Mouse (Mus musculus): ENCODE results near the gene Vmp1.

The Vmp1 gene

GRCm38 (mm10) chr11:86683395-86684125, at the start of gene Vmp1, which contains the start of gene Ptrh2:
Gene Vmp1 (minus strand): TSS chr11:86683836.
Gene Ptrh2 (plus strand): TSS chr11:86683985.
- DNase-seq (ENCODE audit: low spot score in 2 of 2) = peak; percentile 87 to 94

GRCm38 (mm10) chr11:86731443-86731842, 47.8 kb upstream of the Vmp1 start:
- DNase-seq (ENCODE audit: low spot score in 2 of 2) = no peak

GRCm38 (mm10) chr11:86725607-86726006, 42.0 kb upstream of the Vmp1 start:
- DNase-seq (ENCODE audit: low spot score in 2 of 2) = no peak

GRCm38 (mm10) chr11:86724982-86725381, 41.3 kb upstream of the Vmp1 start:
- no peak for DNase-seq (ENCODE audit: low spot score in 2 of 2)

- DNase-seq (ENCODE audit: low spot score in 2 of 2) = no peak
Measured at GRCm38 (mm10) chr11:86724004-86724403, 40.4 kb upstream of the Vmp1 start.

GRCm38 (mm10) chr11:86719390-86719789, 35.8 kb upstream of the Vmp1 start:
- no peak for DNase-seq (ENCODE audit: low spot score in 2 of 2)

- DNase-seq (ENCODE audit: low spot score in 2 of 2) = no peak
Measured at GRCm38 (mm10) chr11:86718369-86718768, 34.7 kb upstream of the Vmp1 start.

- DNase-seq (ENCODE audit: low spot score in 2 of 2) = no peak
Measured at GRCm38 (mm10) chr11:86717306-86718065, 33.9 kb upstream of the Vmp1 start.

GRCm38 (mm10) chr11:86714606-86715005, 31.0 kb upstream of the Vmp1 start:
- DNase-seq (ENCODE audit: low spot score in 2 of 2) = no peak

- DNase-seq (ENCODE audit: low spot score in 2 of 2) = no peak
Measured at GRCm38 (mm10) chr11:86701151-86701550, 17.5 kb upstream of the Vmp1 start.

- DNase-seq (ENCODE audit: low spot score in 2 of 2) = no peak
Measured at GRCm38 (mm10) chr11:86695461-86695860, 11.8 kb upstream of the Vmp1 start.

GRCm38 (mm10) chr11:86692546-86692945, 8.9 kb upstream of the Vmp1 start:
- no peak for DNase-seq (ENCODE audit: low spot score in 2 of 2)

GRCm38 (mm10) chr11:86691956-86692355, 8.3 kb upstream of the Vmp1 start:
- no peak for DNase-seq (ENCODE audit: low spot score in 2 of 2)

GRCm38 (mm10) chr11:86691482-86691881, 7.8 kb upstream of the Vmp1 start:
- DNase-seq (ENCODE audit: low spot score in 2 of 2) = no peak

GRCm38 (mm10) chr11:86690383-86690782, 6.7 kb upstream of the Vmp1 start:
- DNase-seq (ENCODE audit: low spot score in 2 of 2) = no peak

- no peak for DNase-seq (ENCODE audit: low spot score in 2 of 2)
Measured at GRCm38 (mm10) chr11:86685366-86685765, 1.7 kb upstream of the Vmp1 start.

GRCm38 (mm10) chr11:86684126-86685012, 733 bp upstream of the Vmp1 start:
- no peak for DNase-seq (ENCODE audit: low spot score in 2 of 2)

GRCm38 (mm10) chr11:86682861-86683260, 775 bp downstream of the Vmp1 start:
- DNase-seq (ENCODE audit: low spot score in 2 of 2) = no peak

- DNase-seq (ENCODE audit: low spot score in 2 of 2) = no peak
Measured at GRCm38 (mm10) chr11:86681423-86681822, 2.2 kb downstream of the Vmp1 start.

- no peak for DNase-seq (ENCODE audit: low spot score in 2 of 2)
Measured at GRCm38 (mm10) chr11:86680729-86681128, 2.9 kb downstream of the Vmp1 start.

GRCm38 (mm10) chr11:86678957-86679356, 4.7 kb downstream of the Vmp1 start:
- no peak for DNase-seq (ENCODE audit: low spot score in 2 of 2)

- DNase-seq (ENCODE audit: low spot score in 2 of 2) = no peak
Measured at GRCm38 (mm10) chr11:86675520-86675919, 8.1 kb downstream of the Vmp1 start.
